Mouse (Mus musculus) midbrain, embryonic 16.5 days (tissue): ENCODE measurements around the gene Rad51ap1. TPM values are rescaled to one million over a fixed set of nuclear protein-coding genes. Genes with fewer than 3 reads are reported as not detected.

Experiments used
- ATAC-seq: fragments of 200-750 bp; cut with Nextera tagmentation; 2 replicates; pipeline ENCODE4 v1.8.0; 2017; ENCODE audit warnings: moderate TSS enrichment
- H3K27ac ChIP-seq: fragments of 300-500 bp; sonication (generic); 2 replicates; pipeline ENCODE4 v1.5.1; 2014; ENCODE audit warnings: mild to moderate bottlenecking, low read length, mixed read lengths
- H3K27me3 ChIP-seq: fragments of 300-500 bp; sonication (generic); 2 replicates; pipeline ENCODE4 v1.6.1; 2014; ENCODE audit warnings: low read depth, low read length, mixed read lengths; ENCODE audit not compliant: control insufficient read depth, insufficient read depth
- H3K36me3 ChIP-seq: fragments of 300-500 bp; sonication (generic); 2 replicates; pipeline ENCODE4 v1.6.1; 2014; ENCODE audit warnings: mild to moderate bottlenecking, low read length, moderate library complexity, mixed read lengths; ENCODE audit not compliant: control insufficient read depth, insufficient read depth
- H3K4me1 ChIP-seq: fragments of 300-500 bp; sonication (generic); 2 replicates; pipeline ENCODE4 v1.6.1; 2014; ENCODE audit warnings: mild to moderate bottlenecking, low read length, mixed read lengths; ENCODE audit not compliant: control insufficient read depth, insufficient read depth
- H3K4me2 ChIP-seq: fragments of 300-500 bp; sonication (generic); 2 replicates; pipeline ENCODE4 v1.6.1; 2014; ENCODE audit warnings: mild to moderate bottlenecking, low read length, mixed read lengths
- H3K4me3 ChIP-seq: fragments of 300-500 bp; sonication (generic); 2 replicates; pipeline ENCODE4 v1.5.1; 2014; ENCODE audit warnings: low read depth, mild to moderate bottlenecking, low read length, moderate library complexity, mixed read lengths
- H3K9ac ChIP-seq: fragments of 300-500 bp; sonication (generic); 2 replicates; pipeline ENCODE4 v1.6.1; 2014; ENCODE audit warnings: low read depth, low read length, mixed read lengths
- H3K9me3 ChIP-seq: fragments of 300-500 bp; sonication (generic); replicated peaks from 2 replicates; pipeline ENCODE4 v1.6.1; 2014; ENCODE audit warnings: mild to moderate bottlenecking, low read length, mixed read lengths; ENCODE audit not compliant: control insufficient read depth, poor library complexity, severe bottlenecking
- WGBS: fragments of 180-500 bp; shearing (Covaris S2); extraction: QIAGEN DNeasy Blood & Tissue Kit; methylation state at CpG from one replicate; pipeline ENCODE4 v1.1.7; 2014; 5-methylcytosine and 5-hydroxymethylcytosine counted together
- polyA plus RNA-seq: library from polyadenylated mRNA; unstranded; fragments of >200 nt; fragmentation: Nextera tagmentation; extraction: Ambion mirVana; gene quantifications from 2 replicates; pipeline ENCODE4 v1.2.1, GENCODE M21; 2015

The Rad51ap1 gene
- polyA plus RNA-seq, 1 experiment from 2014 or later = 14.5 TPM

- H3K4me1 ChIP-seq = no peaks in the 10 kb centered on the region
- no peak overlapping the region for H3K9ac ChIP-seq
- no peak overlapping the region for H3K4me3 ChIP-seq
- no peak for ATAC-seq
- no peaks in the 10 kb centered on the region for H3K9me3 ChIP-seq
- no peak overlapping the region for H3K4me2 ChIP-seq
- H3K36me3 ChIP-seq = no peaks in the 10 kb centered on the region
- no peaks in the 10 kb centered on the region for H3K27me3 ChIP-seq
- 84% methylated on average over 8 of the region's 8 CpGs for WGBS
- no peak overlapping the region for H3K27ac ChIP-seq
Measured at GRCm38 (mm10) chr6:126877118-126877517, 62.3 kb downstream of the Rad51ap1 start.

Other genes starting within 250 kb of the Rad51ap1 start
- 22.7 and 28.8 TPM in 2 replicates for gene Kcna6, start 198.9 kb downstream of the Rad51ap1 start, polyA plus RNA-seq
- 176 and 185 TPM in 2 replicates for gene Ndufa9, start 90.5 kb downstream of the Rad51ap1 start, polyA plus RNA-seq
- gene Akap3, start 86.5 kb downstream of the Rad51ap1 start, polyA plus RNA-seq = 0.09 and 0.14 TPM in 2 replicates
- gene Dyrk4, start 17.7 kb downstream of the Rad51ap1 start, polyA plus RNA-seq = not detected in 2 replicates
- gene D6Wsu163e, start 375 bp upstream of the Rad51ap1 start, polyA plus RNA-seq = 31.8 and 36.2 TPM in 2 replicates
- not detected in 2 replicates for gene Fgf6, start 76.0 kb upstream of the Rad51ap1 start, polyA plus RNA-seq
- 0.26 and 0.39 TPM in 2 replicates for gene Fgf23, start 133.3 kb upstream of the Rad51ap1 start, polyA plus RNA-seq
- 5.9 and 7.4 TPM in 2 replicates for gene Tigar, start 170.0 kb upstream of the Rad51ap1 start, polyA plus RNA-seq
- 245 and 326 TPM in 2 replicates for gene Ccnd2, start 212.6 kb upstream of the Rad51ap1 start, polyA plus RNA-seq